In genomic region chr10:24840795-24841194, GRCm38 (mm10) we compare ENCODE assay signal across 21 mouse cellular contexts.
"Had no signal": no experiment of that assay in that cellular context is flagged by ENCODE, and none has a peak within 500 bp of the region (broad histone marks: within the 10 kb centered on the region; RNA-seq: fewer than 3 reads in every experiment).

No protein-coding gene starts in this region.

- DNase-seq: kidney, adult 18-20 months; kidney, postnatal 25 days; layer of hippocampus, adult 9-11 months; lung, adult 18-20 months; lung, postnatal 10 days; lung, postnatal 36 days; right cerebral cortex, adult 18-20 months; right cerebral cortex, postnatal 14 days; right cerebral cortex, postnatal 4 days; thymus, postnatal 25 days had no signal

- H3K9me3 ChIP-seq: intestine, embryonic 15.5 days; limb, embryonic 10.5 days; limb, embryonic 13.5 days; lung, embryonic 15.5 days; midbrain, embryonic 12.5 days; midbrain, embryonic 15.5 days; neural tube, embryonic 12.5 days; neural tube, embryonic 15.5 days; stomach, embryonic 15.5 days had no signal

- H3K27ac ChIP-seq: intestine, embryonic 15.5 days; kidney, postnatal 0 days; layer of hippocampus, adult 2 months; limb, embryonic 10.5 days; limb, embryonic 13.5 days; lung, embryonic 15.5 days; midbrain, embryonic 12.5 days; midbrain, embryonic 15.5 days; neural tube, embryonic 12.5 days; neural tube, embryonic 15.5 days; stomach, embryonic 15.5 days had no signal

- H3K36me3 ChIP-seq: intestine, embryonic 15.5 days; limb, embryonic 10.5 days; limb, embryonic 13.5 days; lung, embryonic 15.5 days; midbrain, embryonic 12.5 days; midbrain, embryonic 15.5 days; neural tube, embryonic 12.5 days; neural tube, embryonic 15.5 days; stomach, embryonic 15.5 days had no signal

- H3K4me2 ChIP-seq: intestine, embryonic 15.5 days; limb, embryonic 13.5 days; lung, embryonic 15.5 days; midbrain, embryonic 12.5 days; midbrain, embryonic 15.5 days; neural tube, embryonic 12.5 days; neural tube, embryonic 15.5 days; stomach, embryonic 15.5 days had no signal

- H3K4me3 ChIP-seq: intestine, embryonic 15.5 days; layer of hippocampus, adult 2 months; limb, embryonic 10.5 days; limb, embryonic 13.5 days; lung, embryonic 15.5 days; midbrain, embryonic 12.5 days; midbrain, embryonic 15.5 days; neural tube, embryonic 12.5 days; neural tube, embryonic 15.5 days; stomach, embryonic 15.5 days had no signal

- H3K9ac ChIP-seq: intestine, embryonic 15.5 days; limb, embryonic 13.5 days; lung, embryonic 15.5 days; midbrain, embryonic 12.5 days; midbrain, embryonic 15.5 days; neural tube, embryonic 12.5 days; neural tube, embryonic 15.5 days; stomach, embryonic 15.5 days had no signal

- ATAC-seq: intestine, embryonic 15.5 days; midbrain, embryonic 15.5 days had no signal

- H3K27me3 ChIP-seq: intestine, embryonic 15.5 days; limb, embryonic 13.5 days; lung, embryonic 15.5 days; midbrain, embryonic 12.5 days; midbrain, embryonic 15.5 days; neural tube, embryonic 12.5 days; neural tube, embryonic 15.5 days; stomach, embryonic 15.5 days had no signal

- H3K4me1 ChIP-seq: stomach, embryonic 15.5 days had no signal
